8 mouse cellular contexts compared by ENCODE assay signal in the genomic region with DNA sequence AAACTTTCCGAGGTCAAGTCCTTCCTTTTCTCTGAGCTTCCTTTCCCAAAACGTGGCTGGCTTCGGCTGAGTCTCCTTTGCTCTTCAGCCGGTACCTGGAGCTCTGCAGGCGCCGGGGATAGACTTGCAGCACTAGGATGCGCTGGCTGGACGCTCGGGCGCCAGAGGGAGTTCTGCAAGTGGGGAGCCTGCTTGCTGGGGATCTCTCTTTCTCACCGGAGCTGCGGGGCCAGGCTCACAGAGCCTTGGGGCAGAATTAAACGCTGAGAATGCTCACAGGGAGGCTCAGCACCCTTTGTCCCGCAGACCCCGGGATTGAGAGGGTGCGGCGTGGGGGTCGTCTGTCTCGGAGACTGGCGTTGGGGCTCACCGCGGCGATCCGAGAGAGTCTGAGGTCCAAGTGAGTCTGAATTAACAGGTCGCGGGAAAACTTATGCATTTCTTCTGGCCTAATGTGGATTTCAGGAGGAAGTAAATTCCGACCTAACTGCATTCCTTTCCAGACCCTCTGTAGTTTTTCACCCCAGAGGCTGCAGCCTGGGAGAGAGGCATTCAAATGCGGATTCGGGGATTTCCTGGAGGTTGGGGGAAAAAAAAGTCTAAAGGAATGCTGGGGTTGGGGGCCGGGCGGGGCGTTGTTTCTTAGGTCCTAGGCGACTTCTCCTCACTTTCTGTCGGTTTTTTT. TPM values are rescaled to one million over a fixed set of nuclear protein-coding genes. Genes with fewer than 3 reads are reported as not detected.
DNase-seq lines count a peak whose midpoint lies in the region; ATAC-seq lines count a peak whose summit lies in the region.

No protein-coding gene starts in this region.

- H3K9ac ChIP-seq in embryonic facial prominence, embryonic 14.5 days (ENCODE audit: low read depth, low read length), result peak overlapping the region; percentile 84
- H3K9ac ChIP-seq in heart, embryonic 15.5 days, result peak overlapping the region; percentile 90
- no peak overlapping the region for H3K9ac ChIP-seq in liver, embryonic 16.5 days (ENCODE audit: low read depth, low read length)

- no peaks in the 10 kb centered on the region; the same call in 1 of the 2 replicates for H3K27me3 ChIP-seq in embryonic facial prominence, embryonic 14.5 days (replicated peaks; ENCODE audit: control insufficient read depth, insufficient read depth, low read length)
- no peaks in the 10 kb centered on the region for H3K27me3 ChIP-seq in heart, embryonic 15.5 days
- H3K27me3 ChIP-seq in liver, embryonic 16.5 days (ENCODE audit: control insufficient read depth, insufficient read depth, low read depth, low read length), result peaks cover 50% of the 10 kb centered on the region

- no peak for ATAC-seq in embryonic facial prominence, embryonic 14.5 days (ENCODE audit: low read depth)
- no peak for ATAC-seq in heart, embryonic 15.5 days (replicated peaks; ENCODE audit: insufficient number of reproducible peaks, insufficient read depth, low FRiP score, low read depth)
- ATAC-seq in liver, embryonic 16.5 days (ENCODE audit: low read depth), result peak; percentile 14; the same call in 1 of the 2 replicates
- ATAC-seq in granulocyte monocyte progenitor cell, adult 5-6 weeks (replicated peaks; ENCODE audit: poor library complexity, severe bottlenecking), result no peak

- peak overlapping the region; percentile 93 for H3K27ac ChIP-seq in embryonic facial prominence, embryonic 14.5 days (replicated peaks; ENCODE audit: low read depth, low read length)
- peak overlapping the region; percentile 96 for H3K27ac ChIP-seq in heart, embryonic 15.5 days
- H3K27ac ChIP-seq in liver, embryonic 16.5 days (ENCODE audit: low read length), result no peak overlapping the region

- H3K4me2 ChIP-seq in embryonic facial prominence, embryonic 14.5 days (ENCODE audit: low read depth, low read length), result peak overlapping the region; percentile 84
- peak overlapping the region; percentile 90 for H3K4me2 ChIP-seq in heart, embryonic 15.5 days
- peak overlapping the region; percentile 56 for H3K4me2 ChIP-seq in liver, embryonic 16.5 days (ENCODE audit: low read depth, low read length)

- H3K9me3 ChIP-seq in embryonic facial prominence, embryonic 14.5 days (ENCODE audit: control insufficient read depth, low read length), result no peaks in the 10 kb centered on the region
- H3K9me3 ChIP-seq in heart, embryonic 15.5 days (replicated peaks), result no peaks in the 10 kb centered on the region
- H3K9me3 ChIP-seq in liver, embryonic 16.5 days (replicated peaks; ENCODE audit: control insufficient read depth, low read length), result no peaks in the 10 kb centered on the region

- under 1% methylated on average over 34 of the region's 34 CpGs for WGBS in embryonic facial prominence, embryonic 14.5 days
- under 1% methylated on average over 34 of the region's 34 CpGs for WGBS in heart, embryonic 15.5 days
- WGBS in liver, embryonic 16.5 days (ENCODE audit: insufficient replicate concordance), result 2% methylated on average over 34 of the region's 34 CpGs

- DNase-seq in layer of hippocampus, adult 11-12 months (ENCODE audit: low spot score), result peak; percentile 69
- DNase-seq in layer of hippocampus, adult 9-10 months (ENCODE audit: low spot score), result no peak
- DNase-seq in embryonic facial prominence, embryonic 14.5 days (ENCODE audit: low spot score), result peak; percentile 85
- DNase-seq in kidney, postnatal 25 days, result peak; percentile 69 to 83
- peak; percentile 38 for DNase-seq in ovary, adult 18-20 months (ENCODE audit: low spot score)

- H3K4me3 ChIP-seq in embryonic facial prominence, embryonic 14.5 days (ENCODE audit: low read depth, low read length), result peak overlapping the region; percentile 79
- peak overlapping the region; percentile 89 for H3K4me3 ChIP-seq in heart, embryonic 15.5 days
- H3K4me3 ChIP-seq in liver, embryonic 16.5 days (ENCODE audit: low read depth, low read length), result peak overlapping the region; percentile 61

- peaks cover 16% of the 10 kb centered on the region for H3K4me1 ChIP-seq in embryonic facial prominence, embryonic 14.5 days (ENCODE audit: control insufficient read depth, insufficient read depth, low read length)
- H3K4me1 ChIP-seq in heart, embryonic 15.5 days (replicated peaks), result peaks cover 16% of the 10 kb centered on the region; the same call in 1 of the 2 replicates
- no peaks in the 10 kb centered on the region; the same call in 1 of the 2 replicates for H3K4me1 ChIP-seq in liver, embryonic 16.5 days (ENCODE audit: control insufficient read depth, low read depth, low read length)

- H3K36me3 ChIP-seq in embryonic facial prominence, embryonic 14.5 days (ENCODE audit: control insufficient read depth, insufficient read depth, low read length), result peaks cover 11% of the 10 kb centered on the region; the same call in 1 of the 2 replicates
- no peaks in the 10 kb centered on the region for H3K36me3 ChIP-seq in heart, embryonic 15.5 days
- no peaks in the 10 kb centered on the region for H3K36me3 ChIP-seq in liver, embryonic 16.5 days (ENCODE audit: control insufficient read depth, insufficient read depth)

RNA-seq across cellular contexts. Expression of a gene that starts 2.0 kb away (rescaled TPM):
- 40.7 and 42.7 TPM in 2 replicates for polyA plus RNA-seq in embryonic facial prominence, embryonic 14.5 days (2014; fragmentation: Nextera tagmentation; extraction: Ambion mirVana)
- 10.9 and 11.9 TPM in 2 replicates for polyA plus RNA-seq in heart, embryonic 15.5 days (2015; fragmentation: Nextera tagmentation; extraction: Ambion mirVana)
- polyA plus RNA-seq in liver, embryonic 16.5 days (2015; fragmentation: Nextera tagmentation; extraction: Ambion mirVana), result 0.71 and 0.76 TPM in 2 replicates
- total RNA-seq in granulocyte monocyte progenitor cell, adult 5-6 weeks (2014; fragmentation: Nextera tagmentation), result not detected in 2 replicates
- not detected in 2 replicates for total RNA-seq in granulocyte monocyte progenitor cell, adult 5-6 weeks (2017)
